Mouse (Mus musculus) heart, postnatal 10 days (tissue): ENCODE measurements around the gene Elof1. TPM values are rescaled to one million over a fixed set of nuclear protein-coding genes. Genes with fewer than 3 reads are reported as not detected.
"Not testable (repeated sequence)": the region's sequence is repeated elsewhere in the genome, so short reads cannot be mapped to it uniquely, and the experiment has no call there.

ENCODE experiments used
- DNase-seq, 2 experiments: peaks; one replicate each; pipeline ENCODE4 v3.0.0; 2021
- intact Hi-C: fragments of 180-260 bp; cut with DNase I; formaldehyde crosslinking; loops from one replicate; pipeline ENCODE4 v1.15.1; 2025
- total RNA-seq, 2 experiments: library from RNA; stranded (reverse); gene quantifications; 2 replicates each; pipeline ENCODE4 v1.2.3; 2021

The Elof1 gene
- 10 to 100 TPM; 43.5 to 44.0 TPM for total RNA-seq

GRCm38 (mm10) chr9:22116740-22117426 is at the start of gene Elof1:
Gene Elof1 (minus strand): TSS chr9:22117172.
- intact Hi-C loops: loop anchor here (2.0 kb wide), 1 partner anchor 20 kb away; no protein-coding TSS in a partner anchor
- peak; percentile 94 to 95 for DNase-seq

GRCm38 (mm10) chr9:22166686-22167085 is 49.7 kb upstream of the Elof1 start:
- DNase-seq: no peak

DNA sequence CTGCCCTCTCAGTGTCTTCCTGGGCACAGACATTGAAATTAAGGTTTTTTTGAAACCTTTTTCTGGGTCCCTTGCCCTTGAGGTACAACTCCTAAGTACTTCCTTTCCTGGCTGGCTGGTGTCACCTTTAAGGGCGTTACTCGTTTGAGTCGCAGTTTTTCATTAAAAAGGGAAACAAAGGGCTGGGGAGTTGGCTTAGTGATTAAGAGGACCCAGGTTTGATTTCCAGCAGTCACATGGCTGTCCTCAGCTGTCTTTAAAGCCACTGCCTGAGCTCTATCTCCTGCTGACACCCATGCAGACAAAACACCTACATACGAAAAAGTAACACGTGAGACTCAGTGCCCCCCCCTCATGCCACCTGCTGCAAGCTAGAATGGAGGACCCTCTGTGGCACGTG is 49.0 kb upstream of the Elof1 start:
- DNase-seq: no peak
- intact Hi-C loops: no loop called here

More at GRCm38 (mm10) chr9:22166686-22167085, 49.7 kb upstream of the Elof1 start:
- intact Hi-C loops: no loop called here

DNA sequence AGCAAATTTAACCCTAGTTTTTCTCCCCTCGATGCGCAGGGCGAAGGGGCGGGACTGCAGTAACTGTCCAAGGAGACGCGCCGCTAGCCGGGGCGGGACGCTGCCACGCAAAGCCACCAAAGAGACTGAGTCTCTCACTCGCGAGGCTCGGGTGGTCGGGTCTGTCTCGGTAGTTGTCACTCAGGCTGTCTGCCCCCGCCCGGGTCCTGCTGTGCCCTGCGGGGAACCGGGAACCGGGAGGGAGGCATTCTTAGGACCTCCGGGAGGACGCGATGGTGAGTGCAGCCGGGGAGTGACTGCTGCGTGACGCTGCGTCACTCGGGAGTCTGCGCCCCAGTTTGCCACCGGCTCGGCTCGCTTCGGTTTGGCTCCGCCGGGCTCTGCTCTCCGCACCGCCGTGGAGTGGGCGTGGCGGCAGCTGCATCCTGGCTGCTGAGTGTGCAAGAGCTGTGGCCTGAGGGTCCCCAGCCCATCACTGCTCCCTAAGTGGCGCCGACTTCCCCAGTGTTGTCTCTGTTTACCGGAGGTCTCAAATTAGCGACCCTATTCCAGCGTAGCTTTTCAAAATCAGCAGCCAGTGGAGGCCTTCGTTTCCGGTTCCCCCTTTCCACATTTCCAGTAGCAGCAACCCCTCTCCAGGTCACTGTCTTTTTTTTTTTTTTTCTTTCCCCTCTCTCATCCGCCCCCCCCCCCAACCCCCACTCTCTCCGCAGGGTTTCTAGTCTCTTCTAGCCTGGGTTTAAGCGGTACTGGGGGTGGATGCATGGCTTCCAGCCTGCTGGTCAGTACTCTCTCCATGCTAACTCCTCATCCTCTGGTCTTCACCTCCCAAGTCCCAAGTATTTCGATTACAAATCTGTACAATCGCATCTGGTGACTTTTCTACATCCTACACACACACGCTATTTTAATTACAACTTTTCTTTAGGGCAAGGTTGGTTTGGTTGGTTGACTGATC is 48.0 kb upstream of the Elof1 start:
- DNase-seq: peak; percentile 28 to 40
- intact Hi-C loops: no loop called here

- no peak for DNase-seq
- intact Hi-C loops: no loop called here
Observed at GRCm38 (mm10) chr9:22162912-22163311, 45.9 kb upstream of the Elof1 start.

- DNase-seq: no peak
- intact Hi-C loops: no loop called here
Observed at GRCm38 (mm10) chr9:22162305-22162704, 45.3 kb upstream of the Elof1 start.

GRCm38 (mm10) chr9:22161299-22161698 is 44.3 kb upstream of the Elof1 start:
- intact Hi-C loops: no loop called here
- no peak for DNase-seq

- DNase-seq: no peak
- intact Hi-C loops: loop anchor here (2.0 to 5.0 kb wide), 3 partner anchors 67 to 255 kb away; partner anchors contain the start of genes 9530077C05Rik and Zfp809
Observed at GRCm38 (mm10) chr9:22157516-22158265, 40.7 kb upstream of the Elof1 start.

- peak; percentile 99 for DNase-seq
- intact Hi-C loops: loop anchor here (2.0 to 5.0 kb wide), 3 partner anchors 68 to 256 kb away; partner anchors contain the start of genes 9530077C05Rik and Zfp809
Observed at GRCm38 (mm10) chr9:22156497-22157245, 39.7 kb upstream of the Elof1 start, which contains the start of gene Pigyl. Gene Pigyl (plus strand): TSS chr9:22156846.

DNA sequence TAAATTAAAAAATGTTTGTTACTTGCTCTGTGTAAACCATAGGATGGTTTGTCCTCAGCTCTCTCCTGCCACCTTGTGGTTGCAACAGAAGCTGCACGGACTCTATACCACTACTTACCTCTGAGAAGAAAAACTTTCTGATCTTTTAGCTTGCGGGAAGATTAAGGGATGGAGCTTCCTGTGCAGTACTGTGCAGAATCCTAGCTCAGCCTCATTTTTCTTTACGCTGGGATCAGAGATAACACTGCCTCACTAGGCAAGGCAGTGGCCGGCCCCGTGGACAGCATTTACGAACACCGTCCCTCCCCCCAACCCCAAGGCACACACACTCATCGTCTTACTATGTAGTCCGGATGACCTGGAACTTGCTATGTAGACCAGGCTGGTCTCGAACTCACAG is 38.6 kb upstream of the Elof1 start:
- intact Hi-C loops: loop anchor here (1.0 to 5.0 kb wide), 4 partner anchors 69 to 257 kb away; partner anchors contain the start of genes 9530077C05Rik and Zfp809
- DNase-seq: peak; percentile 79 to 87

DNA sequence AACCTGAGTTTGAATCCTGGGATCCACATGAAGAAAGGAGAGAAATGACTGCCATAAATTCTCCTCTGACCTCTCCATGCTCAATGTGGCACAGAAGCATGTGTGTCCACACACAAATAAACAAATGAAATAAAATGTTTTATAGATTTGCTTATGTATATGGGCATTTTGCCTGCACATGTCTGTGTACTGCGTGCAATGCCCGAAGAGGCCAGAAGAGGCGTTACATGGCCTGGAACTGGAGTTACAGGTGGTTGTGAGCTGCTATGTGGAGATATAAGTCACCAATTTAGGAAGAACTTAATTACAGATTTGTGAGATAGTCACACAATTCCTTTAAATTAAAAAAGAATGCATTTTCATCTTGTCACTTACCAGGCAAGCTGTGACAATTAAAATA is 36.8 kb upstream of the Elof1 start:
- intact Hi-C loops: no loop called here
- no peak for DNase-seq

DNA sequence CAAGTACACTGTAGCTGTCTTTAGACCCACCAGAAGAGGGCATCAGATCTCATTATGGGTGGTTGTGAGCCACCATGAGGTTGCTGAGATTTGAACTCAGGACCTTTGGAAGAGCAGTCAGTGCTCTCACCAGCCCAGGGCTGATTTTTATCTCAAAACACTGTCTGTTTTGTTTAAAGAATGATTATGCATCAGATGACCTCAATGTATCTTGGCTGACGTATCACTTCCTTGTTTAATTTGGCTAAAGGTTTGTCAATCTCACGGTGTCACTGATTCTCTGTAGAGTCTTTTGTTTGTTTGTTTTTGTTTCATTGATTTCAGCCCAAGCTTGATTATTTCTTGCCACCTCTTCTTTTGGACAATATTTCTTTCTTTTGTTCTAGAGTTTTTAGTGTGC is 34.0 kb upstream of the Elof1 start:
- intact Hi-C loops: no loop called here
- DNase-seq: no peak

DNA sequence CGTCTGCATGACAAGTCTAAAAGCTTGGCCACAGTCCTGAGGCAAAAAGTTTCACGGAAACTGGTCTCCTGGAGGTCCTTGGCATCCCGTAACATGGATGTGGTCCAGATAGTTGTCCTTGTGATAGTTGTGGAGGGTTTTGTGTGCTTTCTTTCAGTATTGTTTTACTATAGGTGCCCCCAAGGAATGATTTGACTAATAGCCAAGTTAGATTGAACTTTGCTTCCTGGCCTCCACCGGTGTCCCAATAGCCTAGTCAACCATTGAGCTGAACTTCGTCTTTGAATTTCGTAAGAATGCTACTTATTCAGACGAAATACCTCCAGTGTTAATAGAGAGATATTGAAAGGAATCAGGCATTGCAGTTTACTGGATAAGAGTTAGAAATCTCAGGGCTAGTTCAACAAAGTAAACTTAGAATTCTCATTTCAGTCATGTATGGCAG is 33.3 kb upstream of the Elof1 start:
- intact Hi-C loops, DNase-seq: not testable (repeated sequence)

DNA sequence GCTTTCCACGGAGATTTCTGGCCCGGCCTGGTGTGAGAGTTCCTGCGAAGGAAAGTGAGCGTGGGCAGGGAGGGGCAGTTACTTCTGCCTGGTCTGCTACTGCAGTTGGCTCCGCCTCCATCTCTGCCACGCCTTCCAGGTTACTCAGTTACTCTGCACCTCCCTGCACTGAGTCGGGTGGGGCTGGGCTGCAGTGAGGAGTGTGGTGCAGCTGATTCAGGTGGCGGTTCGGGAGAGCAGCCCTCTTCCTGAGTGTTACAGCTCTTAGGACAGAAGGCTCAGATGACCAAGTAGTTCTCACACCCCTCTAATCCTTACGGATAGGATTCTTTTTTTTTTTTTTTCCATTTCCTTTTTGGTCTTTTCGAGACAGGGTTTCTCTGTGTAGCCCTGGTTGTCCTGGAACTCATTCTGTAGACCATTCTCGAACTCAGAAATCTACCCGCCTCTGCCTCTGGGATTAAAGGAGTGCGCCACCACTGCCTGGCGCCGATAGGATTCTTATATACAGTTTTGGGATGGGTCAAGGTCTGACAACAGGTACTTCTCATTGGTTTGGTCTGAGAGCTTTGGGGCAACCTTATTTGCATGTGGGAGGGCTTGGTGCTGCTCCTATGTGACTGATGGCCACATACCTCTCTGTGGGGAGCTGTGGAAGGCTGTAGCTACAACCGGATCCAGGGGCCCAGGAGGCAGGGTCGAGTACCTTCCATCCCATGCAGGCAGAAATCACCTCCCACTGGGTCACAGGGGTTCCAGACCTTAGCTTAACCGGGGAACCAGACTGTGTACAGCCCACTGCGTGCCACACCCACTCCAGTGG is 32.7 kb upstream of the Elof1 start:
- DNase-seq: no peak
- intact Hi-C loops: no loop called here

DNA sequence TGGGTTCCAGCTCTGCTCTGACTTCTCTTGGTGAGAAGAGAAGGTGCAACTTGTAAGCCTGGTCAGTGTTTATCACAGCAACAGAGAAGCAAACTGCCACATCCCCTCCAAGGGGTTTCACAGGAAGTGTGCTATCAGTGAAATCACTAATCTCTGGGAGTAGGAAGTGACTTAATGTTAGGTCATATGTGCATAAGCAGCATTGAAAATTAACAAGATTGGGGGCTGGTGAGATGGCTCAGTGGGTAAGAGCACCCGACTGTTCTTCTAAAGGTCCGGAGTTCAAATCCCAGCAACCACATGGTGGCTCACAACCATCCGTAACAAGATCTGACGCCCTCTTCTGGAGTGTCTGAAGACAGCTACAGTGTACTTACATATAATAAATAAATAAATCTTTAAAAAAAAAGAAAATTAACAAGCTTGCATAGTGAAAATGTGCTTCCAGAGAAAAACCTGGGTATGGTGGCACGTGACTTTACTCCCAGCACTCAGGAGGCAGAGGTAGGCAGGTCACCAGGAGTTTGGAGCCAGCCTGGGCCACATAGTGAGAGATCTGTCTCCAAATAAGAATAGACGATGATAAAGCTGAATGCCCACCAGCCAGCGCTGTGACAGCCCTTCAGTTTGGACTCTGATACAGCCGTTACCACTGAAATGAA is 27.5 kb upstream of the Elof1 start:
- intact Hi-C loops: no loop called here
- no peak for DNase-seq

- intact Hi-C loops: loop anchor here (1.0 kb wide), 2 partner anchors 47 to 77 kb away; no protein-coding TSS in a partner anchor
- DNase-seq: peak; percentile 85 to 91
Observed at GRCm38 (mm10) chr9:22143108-22144037, 26.4 kb upstream of the Elof1 start.

DNA sequence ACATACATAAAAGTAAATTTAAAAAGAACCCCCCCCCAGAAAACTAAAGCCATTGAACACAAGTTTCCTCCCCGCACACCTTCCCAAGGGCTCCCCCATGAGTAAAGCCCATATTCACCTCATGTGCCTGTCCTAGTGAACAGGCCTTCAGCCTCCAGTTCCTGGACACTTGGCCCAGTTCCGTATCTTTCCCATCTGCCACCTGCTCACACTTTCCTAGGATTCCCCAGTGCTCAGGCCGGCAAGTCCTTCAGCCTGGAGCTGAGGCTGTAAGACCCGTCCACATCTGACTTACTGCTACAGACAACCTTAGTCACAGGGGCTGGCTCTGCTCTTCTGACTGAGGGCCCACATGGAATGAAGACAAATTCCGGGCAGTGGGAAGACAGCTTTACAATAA is 22.8 kb upstream of the Elof1 start:
- intact Hi-C loops: no loop called here
- DNase-seq: no peak
